Mouse (Mus musculus) megakaryocyte progenitor cell, adult 5-6 weeks (primary cell): ENCODE data around the gene Cdh5. TPM values are rescaled to one million over a fixed set of nuclear protein-coding genes. Genes with fewer than 3 reads are reported as not detected.
A peak's percentile ranks its signal among the peaks of the same experiment; 100 is the strongest.

Experiments used
- ATAC-seq: replicated peaks from 2 replicates; pipeline ENCODE4 v1.8.0; 2016; ENCODE audit warnings: mild to moderate bottlenecking, moderate TSS enrichment, inconsistent platforms; ENCODE audit not compliant: poor library complexity
- total RNA-seq, 2 experiments: library from RNA; stranded (forward) in 1 of 2; stranded (reverse) in 1 of 2; fragments of 157-497, 149-512 nt in 1 of 2; fragments of 200-1000 nt in 1 of 2; gene quantifications; 2 replicates each; pipeline versions ENCODE4 v1.2.3 to v1.2.4; 2015 to 2017

Cdh5 gene
- total RNA-seq, 2 experiments from 2014 or later, result not detected

GRCm38 (mm10) chr8:104186827-104187226 is 85.4 kb downstream of the Cdh5 start:
- ATAC-seq, result no peak

GRCm38 (mm10) chr8:104187622-104188021 is 86.2 kb downstream of the Cdh5 start:
- ATAC-seq, result no peak

- no peak for ATAC-seq
These were observed 87.0 kb downstream of the Cdh5 start for GRCm38 (mm10) chr8:104188459-104188858.

DNA sequence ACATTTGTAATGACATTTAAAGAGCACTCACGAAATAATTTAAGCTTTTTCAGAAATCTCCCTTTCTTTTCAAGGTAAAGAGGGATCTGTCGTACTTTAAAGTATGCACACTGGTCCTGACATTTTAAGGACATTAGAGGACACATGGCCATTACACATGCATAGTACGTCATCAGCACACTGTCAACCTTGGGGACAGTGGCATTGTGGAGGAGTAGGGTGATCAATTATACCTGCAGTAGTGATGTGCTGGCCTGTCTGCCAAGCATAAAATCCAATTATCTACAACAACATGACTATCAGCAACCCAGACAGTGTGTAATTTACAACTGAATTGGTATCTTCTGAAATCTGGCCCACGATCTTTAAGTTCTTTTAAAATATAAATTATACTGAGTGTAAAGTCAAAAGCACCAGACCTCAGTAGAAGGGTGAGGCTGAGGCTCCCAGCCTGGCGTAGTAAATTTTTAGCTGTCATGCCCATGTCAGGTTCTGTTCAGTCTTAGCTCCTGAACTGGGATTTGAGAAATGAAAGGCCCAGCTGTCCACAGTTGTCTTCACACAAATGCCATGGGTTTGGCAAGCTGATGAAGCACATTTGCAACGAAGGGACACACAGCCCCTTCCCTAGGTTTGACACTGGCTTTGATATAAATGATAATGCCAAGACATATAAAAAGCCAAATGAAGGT is 89.5 kb downstream of the Cdh5 start:
- ATAC-seq, result no peak

GRCm38 (mm10) chr8:104191496-104191895 is 90.1 kb downstream of the Cdh5 start:
- peak; percentile 57; the same call in 1 of the 2 replicates for ATAC-seq

Other genes with a start within 250 kb of the Cdh5 start
- gene Bean1, start 68.8 kb downstream of the Cdh5 start, total RNA-seq (2015), result not detected in 2 replicates
- gene Bean1, start 68.8 kb downstream of the Cdh5 start, total RNA-seq (2017), result not detected in 2 replicates
- 16.5 and 16.9 TPM in 2 replicates for gene Tk2, start 146.9 kb downstream of the Cdh5 start, total RNA-seq (2015)
- 11.7 and 11.9 TPM in 2 replicates for gene Tk2, start 146.9 kb downstream of the Cdh5 start, total RNA-seq (2017)
- gene Cklf, start 149.2 kb downstream of the Cdh5 start, total RNA-seq (2015), result 54.0 and 54.9 TPM in 2 replicates
- 14.7 and 21.2 TPM in 2 replicates for gene Cklf, start 149.2 kb downstream of the Cdh5 start, total RNA-seq (2017)
- not detected in 2 replicates for gene Cmtm2a, start 191.6 kb downstream of the Cdh5 start, total RNA-seq (2015)
- not detected in 2 replicates for gene Cmtm2a, start 191.6 kb downstream of the Cdh5 start, total RNA-seq (2017)
- not detected in 2 replicates for gene Gm45711, start 208.5 kb downstream of the Cdh5 start, total RNA-seq (2015)
- gene Gm45711, start 208.5 kb downstream of the Cdh5 start, total RNA-seq (2017), result not detected in 2 replicates
- gene Cmtm1, start 208.5 kb downstream of the Cdh5 start, total RNA-seq (2015), result not detected in 2 replicates
- gene Cmtm1, start 208.5 kb downstream of the Cdh5 start, total RNA-seq (2017), result not detected in 2 replicates
- not detected in 2 replicates for gene Gm11020, start 219.9 kb downstream of the Cdh5 start, total RNA-seq (2015)
- gene Gm11020, start 219.9 kb downstream of the Cdh5 start, total RNA-seq (2017), result not detected in 2 replicates
- not detected in 2 replicates for gene Cmtm2b, start 220.6 kb downstream of the Cdh5 start, total RNA-seq (2015)
- not detected in 2 replicates for gene Cmtm2b, start 220.6 kb downstream of the Cdh5 start, total RNA-seq (2017)
- gene Cmtm3, start 237.8 kb downstream of the Cdh5 start, total RNA-seq (2015), result 28.2 and 39.9 TPM in 2 replicates
- gene Cmtm3, start 237.8 kb downstream of the Cdh5 start, total RNA-seq (2017), result 12.0 and 21.6 TPM in 2 replicates